Mouse (Mus musculus) hindbrain, embryonic 12.5 days (tissue): ENCODE measurements at regions not wholly inside any gene's neighbourhood (a gene's known extent, or its start where the extent isn't known, plus 50 kb on each side); places are given as distances from the start of the nearest gene placed in this dataset.

Experiments
- ATAC-seq: fragments of 200-750 bp; cut with Nextera tagmentation; 2 replicates; pipeline ENCODE4 v1.8.0; 2017; ENCODE audit warnings: moderate TSS enrichment; ENCODE audit not compliant: low FRiP score
- H3K27ac ChIP-seq: fragments of 300-500 bp; sonication (generic); 2 replicates; pipeline ENCODE4 v1.5.1; 2016; ENCODE audit warnings: mild to moderate bottlenecking
- H3K27me3 ChIP-seq: fragments of 300-500 bp; sonication (generic); 2 replicates; pipeline ENCODE4 v1.6.1; 2016; ENCODE audit warnings: mild to moderate bottlenecking
- H3K36me3 ChIP-seq: fragments of 300-500 bp; sonication (generic); 2 replicates; pipeline ENCODE4 v1.6.1; 2016; ENCODE audit warnings: mild to moderate bottlenecking
- H3K4me1 ChIP-seq: fragments of 300-500 bp; sonication (generic); 2 replicates; pipeline ENCODE4 v1.6.1; 2016
- H3K4me2 ChIP-seq: fragments of 300-500 bp; sonication (generic); replicated peaks from 2 replicates; pipeline ENCODE4 v1.6.1; 2016; ENCODE audit warnings: mild to moderate bottlenecking
- H3K4me3 ChIP-seq: fragments of 300-500 bp; sonication (generic); 2 replicates; pipeline ENCODE4 v1.5.1; 2016; ENCODE audit warnings: mild to moderate bottlenecking
- H3K9ac ChIP-seq: fragments of 300-500 bp; sonication (generic); 2 replicates; pipeline ENCODE4 v1.6.1; 2016; ENCODE audit warnings: mild to moderate bottlenecking, moderate library complexity
- H3K9me3 ChIP-seq: fragments of 300-500 bp; sonication (generic); replicated peaks from 2 replicates; pipeline ENCODE4 v1.6.1; 2016; ENCODE audit warnings: mild to moderate bottlenecking
- WGBS: fragments of 180-500 bp; shearing (Covaris S2); methylation state at CpG from one replicate; pipeline ENCODE4 v1.1.7; 2016; 5-methylcytosine and 5-hydroxymethylcytosine counted together

- H3K27ac ChIP-seq = no peak overlapping the region
- ATAC-seq = no peak
- 73% methylated on average over 5 of the region's 5 CpGs for WGBS
Observed at GRCm38 (mm10) chr12:26092311-26092710, 322.7 kb downstream of the Rnf144a start.

DNA sequence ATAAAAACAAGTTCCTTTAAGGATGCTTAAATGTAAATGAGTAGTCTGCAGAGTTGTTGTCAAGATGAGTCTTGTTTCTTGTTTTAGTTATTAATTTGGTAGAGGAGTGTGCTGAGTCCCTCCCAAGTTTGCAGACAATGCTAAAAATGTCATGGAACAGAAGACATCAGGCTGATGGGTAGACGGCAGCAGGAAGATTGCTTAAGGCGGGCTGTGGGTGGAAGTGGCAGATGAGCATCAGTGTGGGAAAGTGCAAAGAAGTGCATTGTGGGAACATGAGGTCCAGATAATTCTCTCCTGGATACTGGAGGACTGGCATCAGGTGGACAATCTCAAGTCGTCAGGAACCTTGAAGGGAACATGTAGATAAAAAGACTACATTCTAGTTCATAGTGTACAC is 323.2 kb downstream of the Rnf144a start:
- Histone ChIP-seq H3K27me3 (no peaks in the 10 kb centered on the region), H3K4me3 (no peak overlapping the region), H3K9ac (no peak overlapping the region), H3K36me3 (no peaks in the 10 kb centered on the region), H3K27ac (no peak overlapping the region), H3K9me3 (no peaks in the 10 kb centered on the region), H3K4me1 (no peaks in the 10 kb centered on the region), H3K4me2 (no peak overlapping the region)
- ATAC-seq = no peak
- WGBS = 85% methylated on average over 3 of the region's 3 CpGs

More at GRCm38 (mm10) chr12:26092311-26092710, 322.7 kb downstream of the Rnf144a start:
- Histone ChIP-seq H3K4me1 (no peaks in the 10 kb centered on the region), H3K27me3 (no peaks in the 10 kb centered on the region), H3K4me3 (no peak overlapping the region), H3K9ac (no peak overlapping the region), H3K9me3 (no peaks in the 10 kb centered on the region), H3K36me3 (no peaks in the 10 kb centered on the region), H3K4me2 (no peak overlapping the region)

GRCm38 (mm10) chr12:26088389-26088788 is 326.7 kb downstream of the Rnf144a start:
- 84% methylated on average over 3 of the region's 3 CpGs for WGBS
- ATAC-seq = no peak
- Histone ChIP-seq H3K4me1 (no peaks in the 10 kb centered on the region), H3K27me3 (no peaks in the 10 kb centered on the region), H3K4me2 (no peak overlapping the region), H3K27ac (no peak overlapping the region), H3K9ac (no peak overlapping the region), H3K36me3 (no peaks in the 10 kb centered on the region), H3K4me3 (no peak overlapping the region), H3K9me3 (no peaks in the 10 kb centered on the region)

- H3K36me3 ChIP-seq = no peaks in the 10 kb centered on the region
- no peak for ATAC-seq
- H3K4me3 ChIP-seq = no peak overlapping the region
- H3K27ac ChIP-seq = no peak overlapping the region
- H3K9me3 ChIP-seq = no peaks in the 10 kb centered on the region
- 90% methylated on average over 4 of the region's 4 CpGs for WGBS
- no peak overlapping the region for H3K4me2 ChIP-seq
- no peaks in the 10 kb centered on the region for H3K4me1 ChIP-seq
- no peak overlapping the region for H3K9ac ChIP-seq
- no peaks in the 10 kb centered on the region for H3K27me3 ChIP-seq
Observed at GRCm38 (mm10) chr12:26086923-26087322, 328.1 kb downstream of the Rnf144a start.

DNA sequence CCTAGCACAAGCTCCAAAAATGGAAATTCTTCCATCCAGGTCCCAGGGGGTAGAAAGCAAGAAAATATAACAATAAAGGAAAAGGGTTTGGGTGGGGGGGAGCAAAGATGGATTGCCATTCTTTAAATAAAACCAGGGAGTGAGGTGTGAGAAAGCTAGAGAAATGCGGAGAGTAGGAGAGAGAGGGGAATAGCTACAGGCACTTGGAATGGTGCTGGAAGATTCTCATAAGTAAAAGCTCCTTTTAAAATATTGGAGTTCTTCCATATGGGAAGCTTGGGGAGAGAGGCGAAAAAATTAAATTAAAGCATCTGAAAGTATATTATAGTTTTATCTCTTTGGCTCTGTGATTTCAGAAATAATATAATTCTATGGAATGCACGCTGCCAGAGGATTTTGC is 328.6 kb downstream of the Rnf144a start:
- no peak overlapping the region for H3K27ac ChIP-seq
- H3K4me1 ChIP-seq = no peaks in the 10 kb centered on the region
- no peaks in the 10 kb centered on the region for H3K36me3 ChIP-seq
- no peaks in the 10 kb centered on the region for H3K9me3 ChIP-seq
- no peaks in the 10 kb centered on the region for H3K27me3 ChIP-seq
- no peak overlapping the region for H3K9ac ChIP-seq
- WGBS = 83% methylated on average over 3 of the region's 3 CpGs
- no peak overlapping the region for H3K4me2 ChIP-seq
- ATAC-seq = no peak
- no peak overlapping the region for H3K4me3 ChIP-seq

- no peaks in the 10 kb centered on the region for H3K9me3 ChIP-seq
- H3K4me3 ChIP-seq = no peak overlapping the region
- WGBS = 65% methylated on average over 4 of the region's 4 CpGs
Observed at GRCm38 (mm10) chr12:26079061-26079625, 335.9 kb downstream of the Rnf144a start.

GRCm38 (mm10) chr12:26075638-26076254 is 339.3 kb downstream of the Rnf144a start:
- WGBS = 44% methylated on average over 9 of the region's 9 CpGs
- Histone ChIP-seq H3K4me1 (no peaks in the 10 kb centered on the region; the same call in 1 of the 2 replicates), H3K9ac (no peak overlapping the region), H3K27me3 (no peaks in the 10 kb centered on the region), H3K4me2 (no peak overlapping the region), H3K4me3 (no peak overlapping the region), H3K27ac (no peak overlapping the region), H3K9me3 (no peaks in the 10 kb centered on the region), H3K36me3 (no peaks in the 10 kb centered on the region)
- no peak for ATAC-seq

More at GRCm38 (mm10) chr12:26079061-26079625, 335.9 kb downstream of the Rnf144a start:
- no peak for ATAC-seq
- no peaks in the 10 kb centered on the region for H3K27me3 ChIP-seq
- H3K36me3 ChIP-seq = no peaks in the 10 kb centered on the region
- H3K4me2 ChIP-seq = no peak overlapping the region
- no peak overlapping the region for H3K27ac ChIP-seq
- H3K4me1 ChIP-seq = no peaks in the 10 kb centered on the region; the same call in 1 of the 2 replicates
- no peak overlapping the region for H3K9ac ChIP-seq

GRCm38 (mm10) chr12:26072180-26072579 is 342.9 kb downstream of the Rnf144a start:
- H3K36me3 ChIP-seq = no peaks in the 10 kb centered on the region
- ATAC-seq = no peak
- WGBS = 87% methylated on average over 7 of the region's 7 CpGs

GRCm38 (mm10) chr12:26071610-26072009 is 343.4 kb downstream of the Rnf144a start:
- H3K4me3 ChIP-seq = no peak overlapping the region
- no peak overlapping the region for H3K27ac ChIP-seq
- no peaks in the 10 kb centered on the region for H3K36me3 ChIP-seq
- H3K27me3 ChIP-seq = peaks cover 4% of the 10 kb centered on the region
- WGBS = 11% methylated on average over 3 of the region's 3 CpGs
- no peak for ATAC-seq
- peaks cover 9% of the 10 kb centered on the region for H3K4me1 ChIP-seq
- H3K9me3 ChIP-seq = no peaks in the 10 kb centered on the region
- H3K4me2 ChIP-seq = no peak overlapping the region
- H3K9ac ChIP-seq = no peak overlapping the region

More at GRCm38 (mm10) chr12:26072180-26072579, 342.9 kb downstream of the Rnf144a start:
- H3K9ac ChIP-seq = no peak overlapping the region
- no peak overlapping the region for H3K4me2 ChIP-seq
- H3K27ac ChIP-seq = no peak overlapping the region
- peaks cover 4% of the 10 kb centered on the region for H3K27me3 ChIP-seq
- H3K4me3 ChIP-seq = no peak overlapping the region
- peaks cover 9% of the 10 kb centered on the region for H3K4me1 ChIP-seq
- no peaks in the 10 kb centered on the region for H3K9me3 ChIP-seq

DNA sequence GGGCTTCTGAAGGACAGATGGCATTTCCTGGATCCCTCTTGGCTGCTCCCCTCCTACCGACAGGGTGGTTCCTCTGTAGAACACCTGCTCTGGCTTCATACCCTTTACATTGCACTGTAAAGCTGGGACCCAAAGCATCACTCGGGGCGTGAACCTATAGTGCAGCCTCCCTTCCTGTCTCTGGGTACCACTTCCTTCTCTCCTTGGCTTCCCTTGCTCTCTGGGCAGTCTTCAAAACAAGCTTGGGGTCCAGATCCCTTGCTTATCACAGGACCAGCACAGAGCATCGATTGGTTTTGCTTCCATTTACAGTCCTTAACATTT is 346.4 kb downstream of the Rnf144a start:
- no peak overlapping the region for H3K27ac ChIP-seq
- H3K9me3 ChIP-seq = no peaks in the 10 kb centered on the region
- no peak for ATAC-seq
- H3K4me2 ChIP-seq = peak overlapping the region; percentile 54
- 29% methylated on average over 4 of the region's 4 CpGs for WGBS
- no peak overlapping the region; the same call in 1 of the 2 replicates for H3K4me3 ChIP-seq
- H3K4me1 ChIP-seq = peaks cover 9% of the 10 kb centered on the region
- no peak overlapping the region for H3K9ac ChIP-seq
- peaks cover 4% of the 10 kb centered on the region for H3K27me3 ChIP-seq
- no peaks in the 10 kb centered on the region for H3K36me3 ChIP-seq

- no peaks in the 10 kb centered on the region for H3K9me3 ChIP-seq
- H3K4me3 ChIP-seq = peak overlapping the region; percentile 21
- no peaks in the 10 kb centered on the region for H3K36me3 ChIP-seq
- H3K27me3 ChIP-seq = peaks cover 4% of the 10 kb centered on the region
- H3K27ac ChIP-seq = no peak overlapping the region
- H3K4me1 ChIP-seq = peaks cover 9% of the 10 kb centered on the region
- peak; percentile 48; the same call in 1 of the 2 replicates for ATAC-seq
- 8% methylated on average over 24 of the region's 24 CpGs for WGBS
- peak overlapping the region; percentile 54 for H3K4me2 ChIP-seq
- H3K9ac ChIP-seq = no peak overlapping the region
Observed at GRCm38 (mm10) chr12:26067866-26068684, 347.0 kb downstream of the Rnf144a start.

GRCm38 (mm10) chr12:26060378-26060777 is 354.7 kb downstream of the Rnf144a start:
- WGBS = 61% methylated on average over 3 of the region's 3 CpGs
- Histone ChIP-seq H3K9me3 (no peaks in the 10 kb centered on the region), H3K36me3 (no peaks in the 10 kb centered on the region), H3K4me3 (no peak overlapping the region), H3K27me3 (no peaks in the 10 kb centered on the region), H3K9ac (no peak overlapping the region), H3K27ac (no peak overlapping the region), H3K4me2 (no peak overlapping the region), H3K4me1 (no peaks in the 10 kb centered on the region)
- ATAC-seq = no peak
